Mouse (Mus musculus): ENCODE measurements around the gene Fam71b. TPM values are rescaled to one million over a fixed set of nuclear protein-coding genes. Genes with fewer than 3 reads are reported as not detected.

The Fam71b gene
- polyA plus RNA-seq, 1 experiment, result 203 TPM

- TF ChIP-seq CTCF (IDR thresholded peaks at IDR 0.05; ENCODE audit: control insufficient read depth, insufficient read depth, insufficient replicate concordance, low read depth, low read length), result no peak
- TF ChIP-seq POLR2A (IDR thresholded peaks at IDR 0.05; ENCODE audit: control insufficient read depth, low read depth, low read length), result no peak
- H3K36me3 ChIP-seq (ENCODE audit: control insufficient read depth, insufficient read depth, low read length), result no peaks in the 10 kb centered on the region
- no peak overlapping the region for H3K27ac ChIP-seq (ENCODE audit: control insufficient read depth, insufficient read depth, low read depth, low read length)
- H3K27me3 ChIP-seq (ENCODE audit: control insufficient read depth, insufficient read depth, low read length), result no peaks in the 10 kb centered on the region
- H3K4me1 ChIP-seq (ENCODE audit: control insufficient read depth, insufficient read depth, low read length), result no peaks in the 10 kb centered on the region; the same call in 1 of the 2 replicates
- no peak overlapping the region for H3K4me3 ChIP-seq (ENCODE audit: control insufficient read depth, low read depth, low read length)
These were observed 2.9 kb upstream of the Fam71b start for GRCm38 (mm10) chr11:46393413-46393812.

- TF ChIP-seq POLR2A (IDR thresholded peaks at IDR 0.05; ENCODE audit: control insufficient read depth, low read depth, low read length) (no peak), CTCF (IDR thresholded peaks at IDR 0.05; ENCODE audit: control insufficient read depth, insufficient read depth, insufficient replicate concordance, low read depth, low read length) (no peak)
- no peak overlapping the region for H3K27ac ChIP-seq (ENCODE audit: control insufficient read depth, insufficient read depth, low read depth, low read length)
These were observed 1.3 kb upstream of the Fam71b start for GRCm38 (mm10) chr11:46395088-46395487.

GRCm38 (mm10) chr11:46395698-46396097 is 661 bp upstream of the Fam71b start:
- Histone ChIP-seq H3K4me3 (ENCODE audit: control insufficient read depth, low read depth, low read length) (no peak overlapping the region), H3K4me1 (ENCODE audit: control insufficient read depth, insufficient read depth, low read length) (no peaks in the 10 kb centered on the region; the same call in 1 of the 2 replicates), H3K27me3 (ENCODE audit: control insufficient read depth, insufficient read depth, low read length) (no peaks in the 10 kb centered on the region), H3K36me3 (ENCODE audit: control insufficient read depth, insufficient read depth, low read length) (no peaks in the 10 kb centered on the region), H3K27ac (ENCODE audit: control insufficient read depth, insufficient read depth, low read depth, low read length) (no peak overlapping the region)
- TF ChIP-seq CTCF (IDR thresholded peaks at IDR 0.05; ENCODE audit: control insufficient read depth, insufficient read depth, insufficient replicate concordance, low read depth, low read length) (no peak), POLR2A (IDR thresholded peaks at IDR 0.05; ENCODE audit: control insufficient read depth, low read depth, low read length) (no peak)

More at GRCm38 (mm10) chr11:46395088-46395487, 1.3 kb upstream of the Fam71b start:
- Histone ChIP-seq H3K4me3 (ENCODE audit: control insufficient read depth, low read depth, low read length) (no peak overlapping the region), H3K4me1 (ENCODE audit: control insufficient read depth, insufficient read depth, low read length) (no peaks in the 10 kb centered on the region; the same call in 1 of the 2 replicates), H3K27me3 (ENCODE audit: control insufficient read depth, insufficient read depth, low read length) (no peaks in the 10 kb centered on the region), H3K36me3 (ENCODE audit: control insufficient read depth, insufficient read depth, low read length) (no peaks in the 10 kb centered on the region)

- Histone ChIP-seq H3K27me3 (ENCODE audit: control insufficient read depth, insufficient read depth, low read length) (no peaks in the 10 kb centered on the region), H3K27ac (ENCODE audit: control insufficient read depth, insufficient read depth, low read depth, low read length) (no peak overlapping the region), H3K4me1 (ENCODE audit: control insufficient read depth, insufficient read depth, low read length) (no peaks in the 10 kb centered on the region; the same call in 1 of the 2 replicates), H3K36me3 (ENCODE audit: control insufficient read depth, insufficient read depth, low read length) (no peaks in the 10 kb centered on the region), H3K4me3 (ENCODE audit: control insufficient read depth, low read depth, low read length) (no peak overlapping the region)
- TF ChIP-seq POLR2A (IDR thresholded peaks at IDR 0.05; ENCODE audit: control insufficient read depth, low read depth, low read length) (no peak), CTCF (IDR thresholded peaks at IDR 0.05; ENCODE audit: control insufficient read depth, insufficient read depth, insufficient replicate concordance, low read depth, low read length) (no peak)
These were observed 461 bp downstream of the Fam71b start for GRCm38 (mm10) chr11:46396860-46397179.

- no peak for TF ChIP-seq POLR2A (IDR thresholded peaks at IDR 0.05; ENCODE audit: control insufficient read depth, low read depth, low read length)
- no peak for TF ChIP-seq CTCF (IDR thresholded peaks at IDR 0.05; ENCODE audit: control insufficient read depth, insufficient read depth, insufficient replicate concordance, low read depth, low read length)
- no peaks in the 10 kb centered on the region for H3K27me3 ChIP-seq (ENCODE audit: control insufficient read depth, insufficient read depth, low read length)
- no peaks in the 10 kb centered on the region for H3K36me3 ChIP-seq (ENCODE audit: control insufficient read depth, insufficient read depth, low read length)
- H3K4me3 ChIP-seq (ENCODE audit: control insufficient read depth, low read depth, low read length), result no peak overlapping the region
- no peak overlapping the region for H3K27ac ChIP-seq (ENCODE audit: control insufficient read depth, insufficient read depth, low read depth, low read length)
- no peaks in the 10 kb centered on the region; the same call in 1 of the 2 replicates for H3K4me1 ChIP-seq (ENCODE audit: control insufficient read depth, insufficient read depth, low read length)
These were observed 1.5 kb downstream of the Fam71b start for GRCm38 (mm10) chr11:46397900-46398299.

- H3K36me3 ChIP-seq (ENCODE audit: control insufficient read depth, insufficient read depth, low read length), result no peaks in the 10 kb centered on the region
- TF ChIP-seq CTCF (IDR thresholded peaks at IDR 0.05; ENCODE audit: control insufficient read depth, insufficient read depth, insufficient replicate concordance, low read depth, low read length), result no peak
- no peak for TF ChIP-seq POLR2A (IDR thresholded peaks at IDR 0.05; ENCODE audit: control insufficient read depth, low read depth, low read length)
These were observed 2.1 kb downstream of the Fam71b start for GRCm38 (mm10) chr11:46398473-46398872.

GRCm38 (mm10) chr11:46398933-46399383 is 2.6 kb downstream of the Fam71b start:
- H3K27me3 ChIP-seq (ENCODE audit: control insufficient read depth, insufficient read depth, low read length), result no peaks in the 10 kb centered on the region
- no peaks in the 10 kb centered on the region; the same call in 1 of the 2 replicates for H3K4me1 ChIP-seq (ENCODE audit: control insufficient read depth, insufficient read depth, low read length)
- no peak overlapping the region for H3K4me3 ChIP-seq (ENCODE audit: control insufficient read depth, low read depth, low read length)
- H3K36me3 ChIP-seq (ENCODE audit: control insufficient read depth, insufficient read depth, low read length), result no peaks in the 10 kb centered on the region
- no peak overlapping the region for H3K27ac ChIP-seq (ENCODE audit: control insufficient read depth, insufficient read depth, low read depth, low read length)
- TF ChIP-seq POLR2A (IDR thresholded peaks at IDR 0.05; ENCODE audit: control insufficient read depth, low read depth, low read length) (no peak), CTCF (IDR thresholded peaks at IDR 0.05; ENCODE audit: control insufficient read depth, insufficient read depth, insufficient replicate concordance, low read depth, low read length) (no peak)

More at GRCm38 (mm10) chr11:46398473-46398872, 2.1 kb downstream of the Fam71b start:
- Histone ChIP-seq H3K4me1 (ENCODE audit: control insufficient read depth, insufficient read depth, low read length) (no peaks in the 10 kb centered on the region; the same call in 1 of the 2 replicates), H3K27ac (ENCODE audit: control insufficient read depth, insufficient read depth, low read depth, low read length) (no peak overlapping the region), H3K4me3 (ENCODE audit: control insufficient read depth, low read depth, low read length) (no peak overlapping the region), H3K27me3 (ENCODE audit: control insufficient read depth, insufficient read depth, low read length) (no peaks in the 10 kb centered on the region)

All from testis, adult 2 months (tissue).